Mouse (Mus musculus): ENCODE results near the gene Utp14b. TPM values are rescaled to one million over a fixed set of nuclear protein-coding genes. Genes with fewer than 3 reads are reported as not detected.

The Utp14b gene
- polyA plus RNA-seq, 1 experiment from 2014 or later = 4.2 TPM

DNA sequence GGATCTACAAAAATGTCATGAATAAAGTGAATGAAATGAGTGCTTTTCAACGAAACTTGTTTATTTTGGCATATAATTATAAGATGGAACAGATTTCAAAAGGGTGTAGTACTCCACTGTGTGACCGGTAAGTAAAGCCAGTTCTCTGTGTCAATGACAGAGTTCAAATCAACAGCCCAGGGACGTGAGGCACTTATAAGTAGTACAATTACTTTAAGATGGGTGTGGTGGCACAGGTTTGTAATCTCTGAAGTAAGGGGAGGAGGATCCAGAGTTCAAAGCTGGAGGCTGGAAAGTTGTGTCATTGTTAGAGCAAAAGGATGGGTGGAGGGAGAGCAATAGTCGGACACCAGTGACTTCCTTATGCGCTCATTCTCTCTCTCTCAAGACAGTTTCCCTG is 39.1 kb downstream of the Utp14b start:
- 88% methylated on average over 5 of the region's 5 CpGs for WGBS
- H3K27me3 ChIP-seq = no peaks in the 10 kb centered on the region
- no peak overlapping the region for H3K4me3 ChIP-seq (replicated peaks)
- H3K4me1 ChIP-seq = no peaks in the 10 kb centered on the region
- H3K4me2 ChIP-seq = no peak overlapping the region
- H3K27ac ChIP-seq = no peak overlapping the region
- H3K36me3 ChIP-seq (replicated peaks) = peaks cover 81% of the 10 kb centered on the region
- no peaks in the 10 kb centered on the region for H3K9me3 ChIP-seq
- no peak overlapping the region for H3K9ac ChIP-seq
- ATAC-seq (ENCODE audit: low FRiP score) = no peak

DNA sequence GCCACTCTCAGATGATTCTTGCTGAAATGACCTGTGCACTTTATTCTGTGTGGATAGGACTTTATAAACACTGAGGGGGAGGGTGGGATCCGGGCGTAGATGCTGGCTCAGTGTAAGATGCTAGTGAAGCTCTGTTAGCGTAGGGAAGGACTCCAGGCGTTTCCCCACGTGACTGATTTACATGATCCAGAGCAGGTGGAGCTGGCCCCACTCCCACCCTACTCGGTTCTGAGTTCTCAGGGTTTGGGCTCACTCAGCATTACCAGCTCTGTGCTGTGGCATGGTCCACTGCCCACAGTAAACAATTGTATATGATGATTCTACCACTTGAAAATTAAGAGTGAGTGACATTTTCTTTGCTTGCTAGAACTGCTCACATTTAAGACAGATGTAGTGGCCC is 40.3 kb downstream of the Utp14b start:
- 89% methylated on average over 6 of the region's 6 CpGs for WGBS
- no peaks in the 10 kb centered on the region for H3K27me3 ChIP-seq
- no peaks in the 10 kb centered on the region for H3K4me1 ChIP-seq
- H3K9ac ChIP-seq = no peak overlapping the region
- no peak for ATAC-seq (ENCODE audit: low FRiP score)
- no peak overlapping the region for H3K27ac ChIP-seq
- no peaks in the 10 kb centered on the region for H3K9me3 ChIP-seq
- no peak overlapping the region for H3K4me2 ChIP-seq
- H3K4me3 ChIP-seq (replicated peaks) = no peak overlapping the region
- H3K36me3 ChIP-seq (replicated peaks) = peaks cover 81% of the 10 kb centered on the region

DNA sequence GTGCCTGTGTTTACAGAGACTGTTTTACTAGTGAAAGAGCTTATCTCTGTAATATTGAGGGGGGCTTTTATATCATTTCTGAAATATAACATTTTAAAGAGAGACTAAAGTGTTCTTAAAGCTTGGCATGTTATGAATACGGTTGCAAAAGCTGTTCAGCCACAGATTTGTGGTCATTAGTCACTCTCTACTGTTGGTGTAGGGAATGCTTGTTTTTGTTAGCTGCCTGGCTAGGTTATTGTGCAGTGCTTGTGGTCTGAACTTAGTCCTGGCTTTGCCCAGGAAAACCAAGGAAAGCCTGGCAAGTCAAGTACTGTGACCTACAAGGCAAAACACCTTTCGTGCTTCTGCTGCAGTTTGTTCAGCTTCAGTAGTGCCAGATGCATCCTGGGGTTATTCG is 43.9 kb downstream of the Utp14b start:
- Histone ChIP-seq H3K4me3 (replicated peaks) (no peak overlapping the region), H3K9ac (no peak overlapping the region), H3K4me1 (no peaks in the 10 kb centered on the region), H3K27me3 (no peaks in the 10 kb centered on the region), H3K27ac (no peak overlapping the region), H3K4me2 (no peak overlapping the region), H3K9me3 (no peaks in the 10 kb centered on the region), H3K36me3 (replicated peaks) (peaks cover 82% of the 10 kb centered on the region)
- WGBS = 100% methylated on average over 3 of the region's 3 CpGs
- no peak for ATAC-seq (ENCODE audit: low FRiP score)

DNA sequence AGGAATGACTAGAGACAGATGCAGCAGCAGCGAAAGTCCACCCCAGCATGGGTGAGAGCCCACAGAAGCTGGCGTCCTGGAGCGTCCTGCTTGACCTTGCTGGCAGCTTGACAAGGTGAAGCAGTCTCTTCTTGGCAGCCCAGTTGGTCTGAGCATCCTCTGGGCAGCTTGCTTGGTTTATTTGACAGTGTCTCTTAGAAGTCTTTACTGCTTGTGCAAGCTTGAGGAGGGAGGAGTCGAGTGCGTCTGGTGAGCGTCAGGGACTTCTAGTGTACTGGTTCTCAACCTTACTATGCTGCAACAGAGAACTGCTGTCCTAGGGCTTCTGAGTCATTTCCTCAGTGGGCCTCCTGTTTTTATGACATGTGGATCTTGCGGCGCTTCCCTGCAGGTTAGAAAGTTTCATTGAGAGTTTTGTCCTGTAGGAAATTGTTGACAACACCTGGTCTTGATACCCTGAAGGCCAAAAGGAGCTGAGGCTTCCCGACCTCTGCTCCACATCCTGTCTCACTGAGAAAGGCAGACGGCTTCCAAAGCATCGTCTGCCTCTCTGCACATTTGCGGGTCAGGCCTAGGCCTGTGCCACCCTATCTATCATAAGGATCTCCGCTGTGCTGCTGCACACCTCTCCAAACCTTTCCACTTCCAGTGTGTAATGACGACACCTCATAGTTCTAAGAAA is 44.6 kb downstream of the Utp14b start:
- Histone ChIP-seq H3K27me3 (no peaks in the 10 kb centered on the region), H3K4me2 (no peak overlapping the region), H3K9me3 (no peaks in the 10 kb centered on the region), H3K27ac (no peak overlapping the region), H3K4me3 (replicated peaks) (no peak overlapping the region), H3K36me3 (replicated peaks) (peaks cover 76% of the 10 kb centered on the region), H3K9ac (no peak overlapping the region), H3K4me1 (no peaks in the 10 kb centered on the region)
- ATAC-seq (ENCODE audit: low FRiP score) = no peak
- 90% methylated on average over 14 of the region's 14 CpGs for WGBS

DNA sequence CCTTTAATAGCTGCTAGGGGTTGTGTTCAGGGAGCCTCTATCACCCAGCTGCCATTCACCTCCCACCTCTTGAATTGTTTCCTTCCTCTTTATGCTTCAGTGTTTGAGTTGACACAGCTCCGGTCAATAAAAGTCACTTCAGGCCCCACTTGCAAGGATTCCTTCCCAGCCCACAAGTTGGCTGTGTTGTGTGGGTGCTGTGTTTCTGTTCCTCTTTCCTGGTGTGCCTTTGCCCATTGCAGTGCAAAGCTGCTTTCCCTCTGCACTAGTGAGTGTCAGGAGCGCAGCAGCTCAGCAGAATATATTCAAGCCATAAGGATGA is 45.1 kb downstream of the Utp14b start:
- Histone ChIP-seq H3K4me1 (no peaks in the 10 kb centered on the region), H3K4me3 (replicated peaks) (no peak overlapping the region), H3K4me2 (no peak overlapping the region), H3K36me3 (replicated peaks) (peaks cover 73% of the 10 kb centered on the region), H3K9me3 (no peaks in the 10 kb centered on the region), H3K27me3 (no peaks in the 10 kb centered on the region), H3K27ac (no peak overlapping the region), H3K9ac (no peak overlapping the region)
- 94% methylated on average over 2 of the region's 2 CpGs for WGBS
- ATAC-seq (ENCODE audit: low FRiP score) = no peak

DNA sequence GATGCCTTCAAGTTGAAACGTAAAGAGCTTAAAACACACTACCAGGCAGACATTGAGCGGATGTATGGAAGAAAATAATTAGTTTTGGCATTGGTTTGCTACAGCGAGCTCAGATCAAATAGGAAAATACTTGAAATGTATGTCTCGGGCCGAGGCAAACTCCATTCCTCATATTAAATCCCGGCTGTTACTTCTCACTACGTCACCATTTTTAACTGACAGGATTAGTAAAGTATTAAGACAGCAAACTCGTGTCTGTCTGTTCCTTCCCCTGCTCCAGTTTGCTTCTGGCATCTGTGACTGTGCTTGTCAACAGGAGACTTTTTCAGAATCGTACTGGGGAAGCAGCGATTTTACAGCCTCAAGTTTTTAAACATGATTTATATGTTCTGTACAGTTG is 48.5 kb downstream of the Utp14b start:
- Histone ChIP-seq H3K9ac (no peak overlapping the region), H3K4me3 (replicated peaks) (no peak overlapping the region), H3K4me1 (no peaks in the 10 kb centered on the region), H3K27me3 (no peaks in the 10 kb centered on the region), H3K27ac (no peak overlapping the region), H3K4me2 (no peak overlapping the region), H3K9me3 (no peaks in the 10 kb centered on the region), H3K36me3 (replicated peaks) (peaks cover 47% of the 10 kb centered on the region)
- whole genome bisulfite sequencing = 91% methylated on average over 10 of the region's 10 CpGs
- ATAC-seq (ENCODE audit: low FRiP score) = no peak

DNA sequence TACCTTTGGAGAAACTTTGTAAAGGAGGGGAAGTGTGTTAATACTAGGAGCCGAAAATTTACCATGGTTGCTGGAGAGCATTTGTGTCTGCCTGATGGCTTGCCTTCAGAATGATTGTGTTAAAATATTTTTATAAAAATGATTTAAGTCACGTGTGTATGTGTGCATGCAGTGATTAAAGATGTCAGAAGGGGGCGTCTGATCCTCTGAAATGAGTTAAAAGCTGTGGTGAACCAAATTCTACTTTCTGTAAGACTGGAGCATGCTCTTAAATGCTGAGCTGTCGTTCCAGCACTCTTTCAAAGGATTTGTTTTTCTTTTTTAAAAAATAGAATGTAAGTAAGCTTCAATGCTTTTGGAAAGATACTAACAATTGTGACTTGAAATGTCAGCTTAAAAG is 49.4 kb downstream of the Utp14b start:
- H3K4me3 ChIP-seq (replicated peaks) = no peak overlapping the region
- 57% methylated on average over 4 of the region's 4 CpGs for WGBS
- ATAC-seq (ENCODE audit: low FRiP score) = no peak
- no peaks in the 10 kb centered on the region for H3K9me3 ChIP-seq
- H3K4me2 ChIP-seq = no peak overlapping the region
- no peak overlapping the region for H3K27ac ChIP-seq
- no peak overlapping the region for H3K9ac ChIP-seq
- peaks cover 38% of the 10 kb centered on the region for H3K36me3 ChIP-seq (replicated peaks)
- no peaks in the 10 kb centered on the region for H3K27me3 ChIP-seq
- no peaks in the 10 kb centered on the region for H3K4me1 ChIP-seq

DNA sequence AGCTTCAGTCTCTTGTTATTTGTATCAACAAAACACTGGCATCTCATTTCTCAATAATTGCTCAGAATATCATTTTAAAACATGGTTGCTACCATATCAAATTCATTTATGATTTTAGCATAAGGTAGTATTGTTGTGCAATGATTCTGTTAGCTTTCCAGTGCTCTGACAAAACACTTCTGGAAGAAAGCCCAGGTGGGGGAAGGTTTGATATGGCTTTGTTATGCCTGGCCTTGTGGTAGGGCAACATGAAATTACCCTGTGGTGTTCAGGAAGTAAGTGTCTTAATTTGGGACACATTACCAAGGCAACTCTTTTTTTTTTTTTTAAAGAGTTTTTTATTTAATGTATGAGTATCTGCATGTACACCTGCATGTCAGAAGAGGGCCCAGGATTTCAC is 52.2 kb downstream of the Utp14b start:
- no peaks in the 10 kb centered on the region for H3K9me3 ChIP-seq
- no peak for ATAC-seq (ENCODE audit: low FRiP score)
- H3K4me1 ChIP-seq = no peaks in the 10 kb centered on the region
- H3K27me3 ChIP-seq = no peaks in the 10 kb centered on the region
- no peak overlapping the region for H3K27ac ChIP-seq
- no peak overlapping the region for H3K9ac ChIP-seq
- H3K36me3 ChIP-seq (replicated peaks) = peaks cover 13% of the 10 kb centered on the region
- H3K4me3 ChIP-seq (replicated peaks) = no peak overlapping the region
- no peak overlapping the region for H3K4me2 ChIP-seq

DNA sequence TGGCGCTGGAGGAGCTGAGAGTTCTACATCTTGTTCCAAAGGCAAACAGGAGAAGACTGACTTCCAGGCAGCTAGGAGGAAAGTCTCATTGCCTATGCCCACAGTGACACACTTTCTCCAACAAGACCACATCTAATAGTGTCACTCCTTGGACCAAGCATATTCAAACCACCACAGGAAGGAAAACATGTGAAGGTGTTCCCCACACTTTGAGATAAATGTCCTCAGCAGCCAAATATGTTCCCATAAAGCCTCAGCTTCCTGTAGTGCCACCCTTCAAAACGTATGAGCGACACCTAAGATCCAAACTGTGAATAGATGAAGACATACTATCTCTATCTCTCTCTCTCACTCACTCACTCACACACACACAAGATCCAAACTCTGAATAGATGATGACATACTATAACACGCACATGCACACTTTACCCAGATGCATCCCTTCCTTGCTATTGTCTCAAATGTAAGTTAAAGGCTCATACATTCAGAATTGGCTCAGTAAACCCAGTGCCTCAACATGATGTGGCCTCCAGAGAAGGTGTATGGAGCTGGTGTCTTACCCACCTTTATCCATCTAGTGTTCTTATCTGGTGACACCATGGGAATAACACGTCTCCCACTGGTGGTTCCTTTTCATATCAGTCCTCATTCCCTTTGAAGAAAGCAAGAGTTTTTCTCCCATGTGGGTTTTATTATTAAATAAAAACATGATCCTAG is 52.9 kb downstream of the Utp14b start:
- no peak overlapping the region for H3K27ac ChIP-seq
- no peaks in the 10 kb centered on the region for H3K9me3 ChIP-seq
- no peak overlapping the region for H3K9ac ChIP-seq
- H3K36me3 ChIP-seq (replicated peaks) = peaks cover 7% of the 10 kb centered on the region
- H3K4me1 ChIP-seq = no peaks in the 10 kb centered on the region
- H3K27me3 ChIP-seq = no peaks in the 10 kb centered on the region
- no peak overlapping the region for H3K4me3 ChIP-seq (replicated peaks)
- 93% methylated on average over 5 of the region's 5 CpGs for WGBS
- no peak overlapping the region for H3K4me2 ChIP-seq
- no peak for ATAC-seq (ENCODE audit: low FRiP score)

Other genes starting within 250 kb of the Utp14b start
- gene Farsb, start 169.1 kb upstream of the Utp14b start, polyA plus RNA-seq (2016; fragmentation: Nextera tagmentation; extraction: Ambion mirVana) = 136 and 139 TPM in 2 replicates
- gene Mogat1, start 147.0 kb upstream of the Utp14b start, polyA plus RNA-seq (2016; fragmentation: Nextera tagmentation; extraction: Ambion mirVana) = not detected in 2 replicates
- 0.38 and 0.42 TPM in 2 replicates for gene BC035947, start 145.9 kb upstream of the Utp14b start, polyA plus RNA-seq (2016; fragmentation: Nextera tagmentation; extraction: Ambion mirVana)
- 91.8 and 92.5 TPM in 2 replicates for gene Acsl3, start 213 bp upstream of the Utp14b start, polyA plus RNA-seq (2016; fragmentation: Nextera tagmentation; extraction: Ambion mirVana)
- 1.0 and 1.2 TPM in 2 replicates for gene Kcne4, start 158.7 kb downstream of the Utp14b start, polyA plus RNA-seq (2016; fragmentation: Nextera tagmentation; extraction: Ambion mirVana)